Mouse (Mus musculus): ENCODE data around the gene Neto2. TPM values are rescaled to one million over a fixed set of nuclear protein-coding genes. Genes with fewer than 3 reads are reported as not detected.
A peak's percentile ranks its signal among the peaks of the same experiment; 100 is the strongest.

Neto2 gene
- polyA plus RNA-seq, 1 experiment, result 1.6 TPM

- Histone ChIP-seq H3K27ac (ENCODE audit: control insufficient read depth, insufficient read depth, low read depth, low read length, poor library complexity) (no peak overlapping the region), H3K4me1 (ENCODE audit: control insufficient read depth, insufficient read depth, low read length) (no peaks in the 10 kb centered on the region), H3K4me3 (replicated peaks; ENCODE audit: control insufficient read depth, low read depth, low read length) (no peak overlapping the region)
- TF ChIP-seq CTCF (IDR thresholded peaks at IDR 0.05; ENCODE audit: control insufficient read depth, insufficient read depth, low read length) (no peak), POLR2A (IDR thresholded peaks at IDR 0.05; ENCODE audit: borderline replicate concordance, control insufficient read depth, low read depth, low read length) (no peak)
- WGBS, result 80% methylated on average over 2 of the region's 2 CpGs
Measured at GRCm38 (mm10) chr8:85608836-85609235, 91.9 kb downstream of the Neto2 start.

- no peak overlapping the region for H3K4me3 ChIP-seq (replicated peaks; ENCODE audit: control insufficient read depth, low read depth, low read length)
- no peak for TF ChIP-seq CTCF (IDR thresholded peaks at IDR 0.05; ENCODE audit: control insufficient read depth, insufficient read depth, low read length)
- TF ChIP-seq POLR2A (IDR thresholded peaks at IDR 0.05; ENCODE audit: borderline replicate concordance, control insufficient read depth, low read depth, low read length), result no peak
- H3K27ac ChIP-seq (ENCODE audit: control insufficient read depth, insufficient read depth, low read depth, low read length, poor library complexity), result no peak overlapping the region
- no peaks in the 10 kb centered on the region for H3K4me1 ChIP-seq (ENCODE audit: control insufficient read depth, insufficient read depth, low read length)
Measured at GRCm38 (mm10) chr8:85607804-85608203, 92.9 kb downstream of the Neto2 start.

- WGBS, result 83% methylated on average over 1 of the region's 1 CpGs
- TF ChIP-seq POLR2A (IDR thresholded peaks at IDR 0.05; ENCODE audit: borderline replicate concordance, control insufficient read depth, low read depth, low read length) (no peak), CTCF (IDR thresholded peaks at IDR 0.05; ENCODE audit: control insufficient read depth, insufficient read depth, low read length) (no peak)
- no peaks in the 10 kb centered on the region for H3K4me1 ChIP-seq (ENCODE audit: control insufficient read depth, insufficient read depth, low read length)
- H3K27ac ChIP-seq (ENCODE audit: control insufficient read depth, insufficient read depth, low read depth, low read length, poor library complexity), result no peak overlapping the region
- H3K4me3 ChIP-seq (replicated peaks; ENCODE audit: control insufficient read depth, low read depth, low read length), result no peak overlapping the region
Measured at GRCm38 (mm10) chr8:85606974-85607373, 93.8 kb downstream of the Neto2 start.

- TF ChIP-seq POLR2A (IDR thresholded peaks at IDR 0.05; ENCODE audit: borderline replicate concordance, control insufficient read depth, low read depth, low read length) (no peak), CTCF (IDR thresholded peaks at IDR 0.05; ENCODE audit: control insufficient read depth, insufficient read depth, low read length) (no peak)
- H3K4me3 ChIP-seq (replicated peaks; ENCODE audit: control insufficient read depth, low read depth, low read length), result no peak overlapping the region
- H3K4me1 ChIP-seq (ENCODE audit: control insufficient read depth, insufficient read depth, low read length), result no peaks in the 10 kb centered on the region
- H3K27ac ChIP-seq (ENCODE audit: control insufficient read depth, insufficient read depth, low read depth, low read length, poor library complexity), result no peak overlapping the region
- WGBS, result 43% methylated on average over 3 of the region's 3 CpGs
Measured at GRCm38 (mm10) chr8:85606561-85606960, 94.2 kb downstream of the Neto2 start.

- H3K4me3 ChIP-seq (replicated peaks; ENCODE audit: control insufficient read depth, low read depth, low read length), result no peak overlapping the region
- no peaks in the 10 kb centered on the region for H3K4me1 ChIP-seq (ENCODE audit: control insufficient read depth, insufficient read depth, low read length)
- TF ChIP-seq POLR2A (IDR thresholded peaks at IDR 0.05; ENCODE audit: borderline replicate concordance, control insufficient read depth, low read depth, low read length) (no peak), CTCF (IDR thresholded peaks at IDR 0.05; ENCODE audit: control insufficient read depth, insufficient read depth, low read length) (no peak)
- no peak overlapping the region for H3K27ac ChIP-seq (ENCODE audit: control insufficient read depth, insufficient read depth, low read depth, low read length, poor library complexity)
- 52% methylated on average over 4 of the region's 4 CpGs for WGBS
Measured at GRCm38 (mm10) chr8:85604201-85604600, 96.5 kb downstream of the Neto2 start.

GRCm38 (mm10) chr8:85603203-85603895, 97.4 kb downstream of the Neto2 start:
- no peak overlapping the region for H3K4me3 ChIP-seq (replicated peaks; ENCODE audit: control insufficient read depth, low read depth, low read length)
- H3K27ac ChIP-seq (ENCODE audit: control insufficient read depth, insufficient read depth, low read depth, low read length, poor library complexity), result no peak overlapping the region
- TF ChIP-seq POLR2A (IDR thresholded peaks at IDR 0.05; ENCODE audit: borderline replicate concordance, control insufficient read depth, low read depth, low read length) (no peak), CTCF (IDR thresholded peaks at IDR 0.05; ENCODE audit: control insufficient read depth, insufficient read depth, low read length) (peak; percentile 53; the same call in 1 of the 2 replicates)
- H3K4me1 ChIP-seq (ENCODE audit: control insufficient read depth, insufficient read depth, low read length), result no peaks in the 10 kb centered on the region
- WGBS, result 39% methylated on average over 8 of the region's 8 CpGs

- TF ChIP-seq POLR2A (IDR thresholded peaks at IDR 0.05; ENCODE audit: borderline replicate concordance, control insufficient read depth, low read depth, low read length) (no peak), CTCF (IDR thresholded peaks at IDR 0.05; ENCODE audit: control insufficient read depth, insufficient read depth, low read length) (no peak)
- no peaks in the 10 kb centered on the region for H3K4me1 ChIP-seq (ENCODE audit: control insufficient read depth, insufficient read depth, low read length)
- H3K4me3 ChIP-seq (replicated peaks; ENCODE audit: control insufficient read depth, low read depth, low read length), result no peak overlapping the region
- 81% methylated on average over 4 of the region's 4 CpGs for WGBS
- H3K27ac ChIP-seq (ENCODE audit: control insufficient read depth, insufficient read depth, low read depth, low read length, poor library complexity), result no peak overlapping the region
Measured at GRCm38 (mm10) chr8:85602737-85603136, 98.0 kb downstream of the Neto2 start.

- no peak overlapping the region for H3K27ac ChIP-seq (ENCODE audit: control insufficient read depth, insufficient read depth, low read depth, low read length, poor library complexity)
- TF ChIP-seq POLR2A (IDR thresholded peaks at IDR 0.05; ENCODE audit: borderline replicate concordance, control insufficient read depth, low read depth, low read length), result no peak
- no peak for TF ChIP-seq CTCF (IDR thresholded peaks at IDR 0.05; ENCODE audit: control insufficient read depth, insufficient read depth, low read length)
- H3K4me1 ChIP-seq (ENCODE audit: control insufficient read depth, insufficient read depth, low read length), result no peaks in the 10 kb centered on the region
- WGBS, result 80% methylated on average over 8 of the region's 8 CpGs
- no peak overlapping the region for H3K4me3 ChIP-seq (replicated peaks; ENCODE audit: control insufficient read depth, low read depth, low read length)
Measured at GRCm38 (mm10) chr8:85601741-85602140, 99.0 kb downstream of the Neto2 start.

Data from bone marrow, adult 2 months (tissue).